Mouse (Mus musculus) forebrain, embryonic 12.5 days (tissue): Measurements from ENCODE around the gene Cspg4. TPM values are rescaled to one million over a fixed set of nuclear protein-coding genes. Genes with fewer than 3 reads are reported as not detected.
A peak's percentile ranks its signal among the peaks of the same experiment; 100 is the strongest.

ENCODE experiments used
- ATAC-seq: fragments of 200-750 bp; cut with Nextera tagmentation; 2 replicates; pipeline ENCODE4 v1.8.0; 2017; ENCODE audit warnings: moderate TSS enrichment; ENCODE audit not compliant: low FRiP score
- H3K27ac ChIP-seq: fragments of 300-500 bp; sonication (generic); 2 replicates; pipeline ENCODE4 v1.5.1; 2016; ENCODE audit warnings: mild to moderate bottlenecking
- H3K27me3 ChIP-seq: fragments of 300-500 bp; sonication (generic); 2 replicates; pipeline ENCODE4 v1.6.1; 2016; ENCODE audit warnings: mild to moderate bottlenecking
- H3K36me3 ChIP-seq: fragments of 300-500 bp; sonication (generic); replicated peaks from 2 replicates; pipeline ENCODE4 v1.6.1; 2016; ENCODE audit warnings: mild to moderate bottlenecking
- H3K4me1 ChIP-seq: fragments of 300-500 bp; sonication (generic); 2 replicates; pipeline ENCODE4 v1.6.1; 2016
- H3K4me2 ChIP-seq: fragments of 300-500 bp; sonication (generic); 2 replicates; pipeline ENCODE4 v1.6.1; 2016; ENCODE audit warnings: mild to moderate bottlenecking, moderate library complexity
- H3K4me3 ChIP-seq: fragments of 300-500 bp; sonication (generic); replicated peaks from 2 replicates; pipeline ENCODE4 v1.5.1; 2016; ENCODE audit warnings: mild to moderate bottlenecking
- H3K9ac ChIP-seq: fragments of 300-500 bp; sonication (generic); 2 replicates; pipeline ENCODE4 v1.6.1; 2016; ENCODE audit warnings: mild to moderate bottlenecking
- H3K9me3 ChIP-seq: fragments of 300-500 bp; sonication (generic); 2 replicates; pipeline ENCODE4 v1.6.1; 2016
- WGBS: fragments of 180-500 bp; shearing (Covaris S2); methylation state at CpG from one replicate; pipeline ENCODE4 v1.1.7; 2016; 5-methylcytosine and 5-hydroxymethylcytosine counted together
- polyA plus RNA-seq: library from polyadenylated mRNA; unstranded; fragments of >200 nt; fragmentation: Nextera tagmentation; extraction: Ambion mirVana; gene quantifications from 2 replicates; pipeline ENCODE4 v1.2.1, GENCODE M21; 2016

The Cspg4 gene
- polyA plus RNA-seq, result 3.0 and 3.8 TPM in 2 replicates

DNA sequence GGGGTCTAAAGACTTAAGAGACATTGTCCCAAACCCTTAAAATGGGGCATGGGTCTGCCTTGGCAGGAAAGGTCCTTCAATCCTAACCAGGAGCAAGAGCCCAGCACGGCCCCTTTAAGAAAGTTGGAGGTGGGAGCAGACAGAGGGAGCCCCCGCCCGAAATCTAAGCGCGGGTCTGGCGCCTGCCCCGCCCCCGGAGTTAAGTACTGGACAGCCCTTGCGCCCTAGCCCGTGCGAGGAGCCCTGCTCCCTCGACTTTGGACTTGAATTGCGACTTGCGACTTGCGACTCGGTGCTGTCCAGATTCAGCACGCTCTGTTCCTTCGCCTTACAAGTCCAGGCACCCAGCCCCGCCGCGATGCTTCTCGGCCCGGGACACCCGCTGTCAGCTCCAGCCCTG lies at the start of gene Cspg4:
Gene Cspg4, plus strand, starts transcription at position 202 of the 400 bp plus-strand sequence.
- no peak within 1 kb of the TSS for H3K27ac ChIP-seq

DNA sequence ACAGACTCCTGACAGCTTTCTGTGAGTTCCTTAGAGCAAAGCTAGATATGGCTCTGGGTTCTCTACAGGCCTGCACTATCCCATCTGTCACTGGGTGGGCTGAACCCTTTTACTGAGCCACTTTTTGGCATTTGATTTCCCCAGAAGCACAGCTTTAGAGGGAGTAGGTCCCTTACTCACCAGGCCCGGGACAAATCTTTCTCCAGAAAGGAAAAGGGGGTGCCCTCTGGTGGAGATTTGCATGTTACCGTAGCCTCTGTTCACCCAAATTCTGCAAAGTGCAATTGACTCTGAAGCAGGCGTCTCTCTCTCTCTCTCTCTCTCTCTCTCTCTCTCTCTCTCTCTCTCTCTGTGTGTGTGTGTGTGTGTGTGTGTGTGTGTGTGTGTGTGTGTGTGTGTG lies 39.9 kb upstream of the Cspg4 start:
- Histone ChIP-seq H3K27me3 (peaks cover 31% of the 10 kb centered on the region), H3K9me3 (no peaks in the 10 kb centered on the region), H3K4me2 (no peak overlapping the region), H3K36me3 (no peaks in the 10 kb centered on the region), H3K4me3 (no peak overlapping the region), H3K27ac (no peak overlapping the region), H3K4me1 (peaks cover 31% of the 10 kb centered on the region), H3K9ac (no peak overlapping the region)
- 1% methylated on average over 3 of the region's 3 CpGs for WGBS
- ATAC-seq, result no peak

More for the DNA sequence above, at the start of gene Cspg4:
- H3K9me3 ChIP-seq, result no peaks in the 10 kb centered on the region
- peak within 1 kb of the TSS; percentile 26 for H3K9ac ChIP-seq
- peak within 1 kb of the TSS; percentile 27 for H3K4me3 ChIP-seq
- no peak for ATAC-seq
- peaks cover 41% of the 10 kb centered on the region for H3K27me3 ChIP-seq
- no peaks in the 10 kb centered on the region for H3K36me3 ChIP-seq
- peak within 1 kb of the TSS; percentile 50 for H3K4me2 ChIP-seq
- peaks cover 22% of the 10 kb centered on the region for H3K4me1 ChIP-seq
- WGBS, result under 1% methylated on average over 23 of the region's 24 CpGs

DNA sequence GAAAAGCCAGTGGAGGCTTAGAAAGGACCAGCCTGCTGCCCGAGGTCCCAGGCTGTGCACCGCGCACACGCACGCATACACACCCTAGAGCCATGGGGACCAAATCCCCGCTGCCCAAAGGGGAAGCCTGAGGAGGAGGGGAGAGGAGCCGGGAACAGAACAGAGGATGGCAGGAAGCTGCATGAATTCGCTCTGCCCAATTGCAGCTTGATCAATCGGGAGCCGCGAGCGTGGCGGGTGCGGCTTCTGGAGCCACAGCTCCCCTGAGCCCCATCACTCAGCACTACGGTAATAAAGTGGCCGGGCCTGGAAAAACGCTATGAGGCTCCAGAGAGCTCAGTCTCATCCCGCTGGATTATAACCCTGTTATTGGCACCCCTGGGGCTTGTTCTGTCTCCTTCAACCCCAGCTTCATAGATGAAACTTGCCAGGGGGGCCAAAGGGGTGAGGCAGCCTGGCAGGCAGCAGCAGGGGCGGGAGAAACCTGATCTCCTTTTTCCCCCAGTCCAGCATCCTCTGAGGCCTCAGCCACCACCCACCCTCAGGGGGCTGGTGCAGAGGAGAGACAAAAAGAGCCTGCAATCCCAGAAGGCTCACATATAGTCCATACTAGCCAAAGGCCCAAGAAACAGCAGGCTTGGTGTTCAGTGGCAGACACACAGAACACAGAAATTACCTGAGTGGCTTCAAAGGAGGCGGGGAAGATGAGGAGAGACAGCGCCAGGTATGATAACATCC lies 39.2 kb upstream of the Cspg4 start:
- no peak overlapping the region for H3K27ac ChIP-seq
- peak overlapping the region; percentile 47 for H3K9ac ChIP-seq
- H3K36me3 ChIP-seq, result no peaks in the 10 kb centered on the region
- peak overlapping the region; percentile 29 for H3K4me3 ChIP-seq
- WGBS, result 10% methylated on average over 21 of the region's 21 CpGs
- H3K9me3 ChIP-seq, result no peaks in the 10 kb centered on the region
- ATAC-seq, result no peak
- peaks cover 31% of the 10 kb centered on the region for H3K27me3 ChIP-seq
- peak overlapping the region; percentile 56 for H3K4me2 ChIP-seq
- H3K4me1 ChIP-seq, result peaks cover 38% of the 10 kb centered on the region

GRCm38 (mm10) chr9:56828146-56828545 lies 36.7 kb upstream of the Cspg4 start:
- peaks cover 38% of the 10 kb centered on the region for H3K27me3 ChIP-seq
- 24% methylated on average over 9 of the region's 9 CpGs for WGBS

GRCm38 (mm10) chr9:56828841-56829240 lies 36.0 kb upstream of the Cspg4 start:
- H3K27ac ChIP-seq, result no peak overlapping the region
- H3K9ac ChIP-seq, result no peak overlapping the region
- WGBS, result 84% methylated on average over 6 of the region's 6 CpGs
- no peak for ATAC-seq
- no peaks in the 10 kb centered on the region for H3K9me3 ChIP-seq
- H3K4me1 ChIP-seq, result peaks cover 46% of the 10 kb centered on the region
- no peaks in the 10 kb centered on the region for H3K36me3 ChIP-seq
- H3K4me3 ChIP-seq, result no peak overlapping the region
- H3K4me2 ChIP-seq, result no peak overlapping the region
- H3K27me3 ChIP-seq, result peaks cover 40% of the 10 kb centered on the region

More at GRCm38 (mm10) chr9:56828146-56828545, 36.7 kb upstream of the Cspg4 start:
- peaks cover 43% of the 10 kb centered on the region for H3K4me1 ChIP-seq
- H3K4me3 ChIP-seq, result no peak overlapping the region
- H3K36me3 ChIP-seq, result no peaks in the 10 kb centered on the region
- no peaks in the 10 kb centered on the region for H3K9me3 ChIP-seq
- no peak overlapping the region for H3K9ac ChIP-seq
- H3K4me2 ChIP-seq, result no peak overlapping the region
- ATAC-seq, result no peak; the same call in 1 of the 2 replicates
- H3K27ac ChIP-seq, result no peak overlapping the region

GRCm38 (mm10) chr9:56830162-56830561 lies 34.7 kb upstream of the Cspg4 start:
- H3K9ac ChIP-seq, result no peak overlapping the region

GRCm38 (mm10) chr9:56831904-56832303 lies 32.9 kb upstream of the Cspg4 start:
- Histone ChIP-seq H3K4me1 (peaks cover 30% of the 10 kb centered on the region), H3K4me2 (no peak overlapping the region), H3K4me3 (no peak overlapping the region), H3K36me3 (no peaks in the 10 kb centered on the region), H3K9ac (no peak overlapping the region), H3K27ac (no peak overlapping the region), H3K27me3 (peaks cover 25% of the 10 kb centered on the region), H3K9me3 (no peaks in the 10 kb centered on the region)
- no peak for ATAC-seq
- WGBS, result 93% methylated on average over 3 of the region's 3 CpGs

More at GRCm38 (mm10) chr9:56830162-56830561, 34.7 kb upstream of the Cspg4 start:
- H3K4me1 ChIP-seq, result peaks cover 39% of the 10 kb centered on the region
- peaks cover 30% of the 10 kb centered on the region for H3K27me3 ChIP-seq
- no peaks in the 10 kb centered on the region for H3K9me3 ChIP-seq
- peak; percentile 61 for ATAC-seq
- WGBS, result 21% methylated on average over 4 of the region's 4 CpGs
- H3K36me3 ChIP-seq, result no peaks in the 10 kb centered on the region
- H3K4me2 ChIP-seq, result no peak overlapping the region
- 0 out of 2 replicates have a peak overlapping the region, but pooled peaks have one; percentile 58 for H3K27ac ChIP-seq
- H3K4me3 ChIP-seq, result no peak overlapping the region

DNA sequence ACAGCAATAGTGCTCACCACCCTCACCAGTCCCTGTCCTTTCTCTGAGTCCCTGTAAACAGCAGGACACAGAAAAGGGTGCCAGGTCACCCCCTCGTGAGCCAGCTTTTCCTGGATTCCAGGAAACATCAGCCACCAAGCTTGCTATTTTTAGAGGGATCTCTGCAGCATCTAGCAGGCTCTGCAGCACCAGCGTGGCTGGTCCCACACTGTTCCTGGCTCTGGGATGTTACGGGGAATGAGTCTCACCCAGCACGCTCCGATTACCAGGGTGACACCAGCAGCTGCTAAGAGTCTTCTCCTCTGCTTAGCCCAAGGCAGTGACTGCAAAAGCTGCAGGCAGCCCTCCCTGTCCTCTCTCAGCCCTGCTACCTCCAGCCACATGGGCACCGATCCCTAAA lies 31.9 kb upstream of the Cspg4 start:
- WGBS, result 46% methylated on average over 6 of the region's 6 CpGs
- Histone ChIP-seq H3K27me3 (peaks cover 22% of the 10 kb centered on the region), H3K9me3 (no peaks in the 10 kb centered on the region), H3K4me1 (peaks cover 30% of the 10 kb centered on the region), H3K9ac (no peak overlapping the region), H3K27ac (no peak overlapping the region), H3K4me3 (no peak overlapping the region), H3K36me3 (no peaks in the 10 kb centered on the region), H3K4me2 (no peak overlapping the region)
- ATAC-seq, result no peak

- Histone ChIP-seq H3K36me3 (no peaks in the 10 kb centered on the region), H3K9ac (no peak overlapping the region), H3K27ac (no peak overlapping the region), H3K4me2 (no peak overlapping the region), H3K4me3 (no peak overlapping the region), H3K4me1 (peaks cover 19% of the 10 kb centered on the region), H3K9me3 (no peaks in the 10 kb centered on the region), H3K27me3 (peaks cover 28% of the 10 kb centered on the region; the same call in 1 of the 2 replicates)
- WGBS, result 89% methylated on average over 5 of the region's 5 CpGs
- ATAC-seq, result no peak
These were observed 29.7 kb upstream of the Cspg4 start for GRCm38 (mm10) chr9:56835152-56835551.

GRCm38 (mm10) chr9:56840721-56841120 lies 24.1 kb upstream of the Cspg4 start:
- no peaks in the 10 kb centered on the region for H3K36me3 ChIP-seq
- peaks cover 26% of the 10 kb centered on the region; the same call in 1 of the 2 replicates for H3K27me3 ChIP-seq
- no peak overlapping the region for H3K9ac ChIP-seq
- H3K4me1 ChIP-seq, result peaks cover 15% of the 10 kb centered on the region; the same call in 1 of the 2 replicates
- WGBS, result 39% methylated on average over 5 of the region's 5 CpGs
- no peaks in the 10 kb centered on the region for H3K9me3 ChIP-seq
- H3K27ac ChIP-seq, result 0 out of 2 replicates have a peak overlapping the region, but pooled peaks have one; percentile 25
- no peak overlapping the region for H3K4me3 ChIP-seq
- ATAC-seq, result peak; percentile 30; the same call in 1 of the 2 replicates
- no peak overlapping the region for H3K4me2 ChIP-seq

DNA sequence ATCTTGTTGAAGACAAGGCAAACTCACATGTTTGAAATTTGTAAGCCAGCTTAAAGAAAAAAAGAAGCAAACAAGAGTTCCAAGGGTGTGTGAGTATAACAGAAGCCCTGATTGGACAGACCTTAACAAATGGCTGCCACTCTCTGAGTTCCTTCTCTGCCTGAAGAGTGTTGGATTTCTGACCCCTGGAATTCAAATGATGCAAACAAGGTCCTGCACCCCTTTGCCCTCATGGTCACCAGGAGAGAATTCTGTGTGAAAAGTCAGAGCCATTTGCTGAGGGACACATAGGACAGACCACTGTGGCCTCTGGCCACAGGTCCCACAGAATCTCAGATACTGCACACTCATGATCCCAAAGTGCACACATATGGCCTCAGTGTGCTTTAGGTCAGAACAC lies 23.0 kb upstream of the Cspg4 start:
- no peaks in the 10 kb centered on the region for H3K9me3 ChIP-seq
- H3K9ac ChIP-seq, result no peak overlapping the region
- H3K27ac ChIP-seq, result no peak overlapping the region
- H3K4me1 ChIP-seq, result peaks cover 15% of the 10 kb centered on the region; the same call in 1 of the 2 replicates
- no peak for ATAC-seq
- no peak overlapping the region for H3K4me3 ChIP-seq
- no peak overlapping the region for H3K4me2 ChIP-seq
- H3K36me3 ChIP-seq, result no peaks in the 10 kb centered on the region
- H3K27me3 ChIP-seq, result peaks cover 19% of the 10 kb centered on the region; the same call in 1 of the 2 replicates

DNA sequence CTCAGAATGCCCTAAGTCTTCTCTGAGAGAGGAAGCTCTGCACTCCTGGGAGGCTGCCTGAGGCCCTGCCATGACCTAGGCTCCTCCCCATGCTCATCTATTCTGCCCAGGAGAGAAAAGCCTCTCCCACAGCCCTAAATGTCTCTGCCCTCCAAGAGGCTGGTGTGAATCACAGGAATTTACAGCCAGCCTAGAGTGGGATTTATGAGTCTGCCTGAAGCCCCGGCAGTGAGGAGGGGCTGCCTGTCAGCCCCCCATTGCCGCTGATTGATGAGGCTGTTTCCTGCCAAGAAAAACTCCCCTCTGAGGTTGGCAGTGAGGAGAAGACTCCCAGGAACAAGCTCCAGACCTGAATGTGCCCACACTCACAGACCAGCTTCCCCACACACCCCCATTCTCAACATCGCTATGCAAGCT lies 22.5 kb upstream of the Cspg4 start:
- Histone ChIP-seq H3K4me1 (peaks cover 15% of the 10 kb centered on the region; the same call in 1 of the 2 replicates), H3K27ac (no peak overlapping the region), H3K9ac (no peak overlapping the region), H3K4me2 (no peak overlapping the region), H3K27me3 (peaks cover 19% of the 10 kb centered on the region; the same call in 1 of the 2 replicates), H3K4me3 (no peak overlapping the region), H3K36me3 (no peaks in the 10 kb centered on the region), H3K9me3 (no peaks in the 10 kb centered on the region)
- WGBS, result 73% methylated on average over 3 of the region's 3 CpGs
- ATAC-seq, result no peak
